In the genomic region with DNA sequence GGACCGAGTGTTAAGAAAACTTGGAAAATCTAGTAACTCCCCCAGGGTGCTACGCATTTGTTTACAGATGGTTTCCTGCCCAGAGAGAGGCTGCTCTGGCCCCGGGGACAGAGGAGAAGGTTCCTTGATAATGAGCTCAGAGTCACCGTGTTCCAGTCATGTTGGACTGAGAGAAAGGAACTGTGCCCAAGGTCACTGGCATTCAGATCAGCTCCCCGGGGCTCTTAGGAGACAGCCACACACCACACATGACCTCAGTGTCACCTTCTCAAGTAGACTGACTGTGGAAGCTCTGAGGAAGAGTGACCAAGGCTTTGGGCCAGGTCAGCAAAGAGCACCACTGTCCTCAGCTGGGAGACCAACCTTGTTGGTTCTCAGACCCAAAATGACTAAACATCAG, we compare ENCODE assay signal across 16 mouse cellular contexts. TPM values are rescaled to one million over a fixed set of nuclear protein-coding genes. Genes with fewer than 3 reads are reported as not detected.
DNase-seq lines count a peak whose midpoint lies in the region.
"Had no signal": no experiment of that assay in that cellular context is flagged by ENCODE, and none has a peak within 500 bp of the region (broad histone marks: within the 10 kb centered on the region; RNA-seq: fewer than 3 reads in every experiment).

No protein-coding gene starts in this region.

- DNase-seq in adrenal gland, adult (ENCODE audit: inconsistent age in 2 of 2, low spot score in 1 of 2) = peak; percentile 79 to 80
- no peak for DNase-seq in adrenal gland, postnatal 4 days (ENCODE audit: low spot score in 2 of 2)
- peak; percentile 52 for DNase-seq in adrenal gland, postnatal 14 days
- no peak for DNase-seq in adrenal gland, adult 8-10 months
- DNase-seq in ovary, adult 18-20 months (ENCODE audit: low spot score) = peak; percentile 47
- no peak for DNase-seq in ovary, postnatal 36 days (ENCODE audit: low spot score)
- DNase-seq: cerebellum, adult 11-12 months; cerebellum, adult 8-10 months; cerebellum, postnatal 10 days; cerebellum, postnatal 36 days; embryo, embryonic 11 days; gastrocnemius, postnatal 25 days; heart, adult 18-20 months; heart, postnatal 10 days; heart, postnatal 36 days had no signal

RNA-seq across cellular contexts. Expression of a gene that starts 5.4 kb away (rescaled TPM):
- total RNA-seq in adrenal gland, postnatal 4 days (2021) = 100 to 1,000 TPM; 132 to 153 TPM
- 58.6 and 86.2 TPM in 2 replicates for total RNA-seq in adrenal gland, postnatal 14 days (2021)
- total RNA-seq in adrenal gland, adult 8-10 months (2022) = 100 to 1,000 TPM; 160 to 412 (median 278) TPM

RNA-seq across cellular contexts. Expression of a gene that starts 20.6 kb away (rescaled TPM):
- 1 to 10 TPM in 1 of 2 experiments, under 1 TPM in 1; 0.79 to 1.3 TPM for total RNA-seq in adrenal gland, postnatal 4 days (2021)
- 2.1 and 2.4 TPM in 2 replicates for total RNA-seq in adrenal gland, postnatal 14 days (2021)
- 1 to 10 TPM in 2 of 4 experiments, under 1 TPM in 2; 0.40 to 1.4 (median 0.94) TPM for total RNA-seq in adrenal gland, adult 8-10 months (2022)
- total RNA-seq: gastrocnemius, adult 8-10 months; heart, adult 18-20 months had no signal

RNA-seq across cellular contexts. Expression of a gene that starts 53.4 kb away (rescaled TPM):
- 10 to 100 TPM; 15.6 to 18.7 TPM for total RNA-seq in adrenal gland, postnatal 4 days (2021)
- 6.2 and 9.8 TPM in 2 replicates for total RNA-seq in adrenal gland, postnatal 14 days (2021)
- 10 to 100 TPM in 2 of 4 experiments, 1 to 10 TPM in 2; 6.8 to 11.1 (median 9.8) TPM for total RNA-seq in adrenal gland, adult 8-10 months (2022)

Comparison
In these comparisons a context has a peak if more than half of its experiments do, and no peak if none do; other contexts are left out.
1. DNase-seq: peak in adrenal gland, adult (2 of 2), adrenal gland, postnatal 14 days (single experiment) and ovary, adult 18-20 months (single experiment); none in adrenal gland, postnatal 4 days (0 of 2), adrenal gland, adult 8-10 months (single experiment) and ovary, postnatal 36 days (single experiment).